8 mouse cellular contexts compared by ENCODE assay signal in the genomic region with DNA sequence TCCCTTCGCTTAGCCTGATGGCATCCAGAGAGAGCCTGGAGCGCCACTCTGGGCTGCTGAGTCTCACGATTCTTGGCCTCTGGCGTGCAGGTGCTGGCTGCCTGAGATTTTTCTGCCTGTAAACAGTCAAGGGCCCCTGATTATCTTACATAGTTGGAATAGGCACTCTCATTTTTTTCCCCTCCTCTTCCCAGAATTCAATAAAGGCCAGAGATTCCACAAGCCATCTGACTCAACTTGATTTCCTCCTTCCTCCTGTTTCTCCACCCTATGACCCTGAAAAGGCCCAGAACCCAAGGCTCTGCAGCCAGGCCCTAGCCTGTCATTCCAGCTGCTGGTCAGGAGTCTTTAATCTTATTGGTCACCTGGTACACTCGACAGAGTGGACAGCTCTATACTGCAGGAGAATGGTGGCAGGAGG. TPM values are rescaled to one million over a fixed set of nuclear protein-coding genes. Genes with fewer than 3 reads are reported as not detected.
A peak's percentile ranks its signal among the peaks of the same experiment; 100 is the strongest.
DNase-seq lines count a peak whose midpoint lies in the region; ATAC-seq and TF ChIP-seq lines count a peak whose summit lies in the region.

No protein-coding gene starts in this region.

- H3K4me2 ChIP-seq in midbrain, embryonic 11.5 days: no peak overlapping the region
- H3K4me2 ChIP-seq in midbrain, postnatal 0 days (ENCODE audit: low read depth, low read length, poor library complexity, severe bottlenecking): no peak overlapping the region
- no peak overlapping the region for H3K4me2 ChIP-seq in stomach, embryonic 16.5 days (ENCODE audit: low read depth, low read length)

- WGBS in heart, embryonic 10.5 days: 28% methylated on average over 5 of the region's 5 CpGs
- 61% methylated on average over 5 of the region's 5 CpGs for WGBS in midbrain, embryonic 11.5 days
- WGBS in midbrain, postnatal 0 days: 72% methylated on average over 5 of the region's 5 CpGs
- WGBS in limb, embryonic 10.5 days: 64% methylated on average over 5 of the region's 5 CpGs
- WGBS in stomach, embryonic 16.5 days: 39% methylated on average over 5 of the region's 5 CpGs

- peak overlapping the region; percentile 76 for H3K27ac ChIP-seq in heart, embryonic 10.5 days
- no peak overlapping the region for H3K27ac ChIP-seq in midbrain, embryonic 11.5 days (ENCODE audit: low read depth, low read length)
- no peak overlapping the region for H3K27ac ChIP-seq in midbrain, postnatal 0 days (ENCODE audit: low read depth, low read length)
- H3K27ac ChIP-seq in limb, embryonic 10.5 days: 0 out of 2 replicates have a peak overlapping the region, but pooled peaks have one; percentile 14
- peak overlapping the region; percentile 64 for H3K27ac ChIP-seq in stomach, embryonic 16.5 days (ENCODE audit: low read length)

- H3K9ac ChIP-seq in midbrain, embryonic 11.5 days (ENCODE audit: low read length): no peak overlapping the region
- no peak overlapping the region for H3K9ac ChIP-seq in midbrain, postnatal 0 days (replicated peaks; ENCODE audit: low read length, poor library complexity, severe bottlenecking)
- no peak overlapping the region for H3K9ac ChIP-seq in stomach, embryonic 16.5 days (ENCODE audit: low read length)

- TF ChIP-seq CTCF in midbrain, postnatal 0 days (IDR thresholded peaks at IDR 0.05): no peak

- no peaks in the 10 kb centered on the region for H3K27me3 ChIP-seq in heart, embryonic 10.5 days (ENCODE audit: insufficient read depth, poor library complexity, severe bottlenecking)
- no peaks in the 10 kb centered on the region for H3K27me3 ChIP-seq in midbrain, embryonic 11.5 days (ENCODE audit: control insufficient read depth, insufficient read depth, low read length)
- H3K27me3 ChIP-seq in midbrain, postnatal 0 days (ENCODE audit: insufficient read depth, low read length): no peaks in the 10 kb centered on the region
- no peaks in the 10 kb centered on the region for H3K27me3 ChIP-seq in limb, embryonic 10.5 days (ENCODE audit: low read depth, poor library complexity, severe bottlenecking)
- H3K27me3 ChIP-seq in stomach, embryonic 16.5 days (ENCODE audit: control insufficient read depth, insufficient read depth, low read length): no peaks in the 10 kb centered on the region

- no peak overlapping the region for H3K4me3 ChIP-seq in heart, embryonic 10.5 days
- no peak overlapping the region for H3K4me3 ChIP-seq in midbrain, embryonic 11.5 days (ENCODE audit: low read depth, low read length)
- no peak overlapping the region for H3K4me3 ChIP-seq in midbrain, postnatal 0 days (ENCODE audit: low read depth, low read length)
- no peak overlapping the region for H3K4me3 ChIP-seq in limb, embryonic 10.5 days
- H3K4me3 ChIP-seq in stomach, embryonic 16.5 days (replicated peaks; ENCODE audit: low read length): no peak overlapping the region

- no peak for DNase-seq in heart, embryonic 10.5 days (ENCODE audit: low spot score)
- DNase-seq in heart, adult 11 months: no peak
- peak; percentile 80 for DNase-seq in midbrain, embryonic 11.5 days (ENCODE audit: low spot score, missing footprints)
- no peak for DNase-seq in midbrain, postnatal 0 days (ENCODE audit: low spot score)
- no peak for DNase-seq in limb, embryonic 10.5 days (ENCODE audit: low spot score)
- DNase-seq in retina, postnatal 1 day: no peak

- no peak for ATAC-seq in midbrain, embryonic 11.5 days (ENCODE audit: low FRiP score)
- no peak for ATAC-seq in midbrain, postnatal 0 days (ENCODE audit: low FRiP score)
- peak; percentile 15; the same call in 1 of the 2 replicates for ATAC-seq in stomach, embryonic 16.5 days (ENCODE audit: insufficient read depth, low FRiP score)
- ATAC-seq in erythroblast, adult 5-6 weeks (replicated peaks; ENCODE audit: low FRiP score, poor library complexity, severe bottlenecking): no peak

- peaks cover 34% of the 10 kb centered on the region for H3K4me1 ChIP-seq in heart, embryonic 10.5 days
- H3K4me1 ChIP-seq in midbrain, embryonic 11.5 days (ENCODE audit: control insufficient read depth, insufficient read depth, low read length): no peaks in the 10 kb centered on the region
- H3K4me1 ChIP-seq in midbrain, postnatal 0 days (ENCODE audit: insufficient read depth, low read length): no peaks in the 10 kb centered on the region
- peaks cover 16% of the 10 kb centered on the region for H3K4me1 ChIP-seq in limb, embryonic 10.5 days
- peaks cover 20% of the 10 kb centered on the region for H3K4me1 ChIP-seq in stomach, embryonic 16.5 days (ENCODE audit: control insufficient read depth, insufficient read depth, low read length)

- H3K9me3 ChIP-seq in heart, embryonic 10.5 days: no peaks in the 10 kb centered on the region
- H3K9me3 ChIP-seq in midbrain, embryonic 11.5 days (ENCODE audit: control insufficient read depth, low read length): no peaks in the 10 kb centered on the region
- H3K9me3 ChIP-seq in midbrain, postnatal 0 days (ENCODE audit: low read length): no peaks in the 10 kb centered on the region
- H3K9me3 ChIP-seq in limb, embryonic 10.5 days (replicated peaks): no peaks in the 10 kb centered on the region
- H3K9me3 ChIP-seq in stomach, embryonic 16.5 days (replicated peaks; ENCODE audit: control insufficient read depth, low read length): no peaks in the 10 kb centered on the region

- H3K36me3 ChIP-seq in heart, embryonic 10.5 days: no peaks in the 10 kb centered on the region
- H3K36me3 ChIP-seq in midbrain, embryonic 11.5 days (ENCODE audit: control insufficient read depth, insufficient read depth, low read length): no peaks in the 10 kb centered on the region
- no peaks in the 10 kb centered on the region for H3K36me3 ChIP-seq in midbrain, postnatal 0 days (ENCODE audit: insufficient read depth, low read length)
- H3K36me3 ChIP-seq in limb, embryonic 10.5 days: no peaks in the 10 kb centered on the region
- H3K36me3 ChIP-seq in stomach, embryonic 16.5 days (ENCODE audit: control insufficient read depth, insufficient read depth, low read length): no peaks in the 10 kb centered on the region

RNA-seq across cellular contexts. Expression of gene Amotl2, which starts 43.1 kb away (rescaled TPM):
- 52.5 and 54.8 TPM in 2 replicates for polyA plus RNA-seq in heart, embryonic 10.5 days (2016; fragmentation: Nextera tagmentation; extraction: Ambion mirVana)
- 47.0 and 58.0 TPM in 2 replicates for polyA plus RNA-seq in midbrain, embryonic 11.5 days (2014; fragmentation: Nextera tagmentation; extraction: Ambion mirVana)
- total RNA-seq in midbrain, postnatal 0 days (2014; rRNA removed): 125 and 129 TPM in 2 replicates
- polyA plus RNA-seq in midbrain, postnatal 0 days (2015; fragmentation: Nextera tagmentation; extraction: Ambion mirVana): 31.5 and 32.5 TPM in 2 replicates
- polyA plus RNA-seq in limb, embryonic 10.5 days (2016; fragmentation: Nextera tagmentation; extraction: Ambion mirVana): 41.6 and 49.1 TPM in 2 replicates
- 21.1 and 26.3 TPM in 2 replicates for polyA plus RNA-seq in stomach, embryonic 16.5 days (2015; fragmentation: Nextera tagmentation; extraction: Ambion mirVana)
- total RNA-seq in erythroblast, adult 5-6 weeks (2015; ENCODE audit: low replicate concordance): 0.19 and 0.63 TPM in 2 replicates
- 2.5 and 3.7 TPM in 2 replicates for total RNA-seq in erythroblast, adult 5-6 weeks (2017; ENCODE audit: low replicate concordance)

Comparison
In these comparisons a context has a peak if more than half of its experiments do, and no peak if none do; other contexts are left out.
1. H3K27ac ChIP-seq: peak in heart, embryonic 10.5 days (single experiment), limb, embryonic 10.5 days (single experiment) and stomach, embryonic 16.5 days (single experiment); none in midbrain, embryonic 11.5 days (single experiment) and midbrain, postnatal 0 days (single experiment).